33 mouse cellular contexts compared by ENCODE assay signal in genomic region chr13:101891473-101891872, GRCm38 (mm10).
"Had no signal": no experiment of that assay in that cellular context is flagged by ENCODE, and none has a peak within 500 bp of the region (broad histone marks: within the 10 kb centered on the region; RNA-seq: fewer than 3 reads in every experiment).

No protein-coding gene starts in this region.

- H3K9ac ChIP-seq: heart, embryonic 12.5 days; heart, embryonic 13.5 days; heart, embryonic 15.5 days; hindbrain, embryonic 12.5 days; hindbrain, embryonic 13.5 days; hindbrain, embryonic 14.5 days; hindbrain, embryonic 15.5 days; intestine, embryonic 15.5 days had no signal

- H3K9me3 ChIP-seq: heart, embryonic 10.5 days; heart, embryonic 12.5 days; heart, embryonic 13.5 days; heart, embryonic 15.5 days; hindbrain, embryonic 10.5 days; hindbrain, embryonic 12.5 days; hindbrain, embryonic 13.5 days; hindbrain, embryonic 15.5 days; intestine, embryonic 15.5 days had no signal

- H3K27me3 ChIP-seq: heart, embryonic 12.5 days; heart, embryonic 13.5 days; heart, embryonic 15.5 days; hindbrain, embryonic 12.5 days; hindbrain, embryonic 13.5 days; hindbrain, embryonic 15.5 days; intestine, embryonic 15.5 days had no signal

- H3K4me2 ChIP-seq: heart, embryonic 12.5 days; heart, embryonic 13.5 days; heart, embryonic 15.5 days; hindbrain, embryonic 12.5 days; hindbrain, embryonic 13.5 days; hindbrain, embryonic 14.5 days; hindbrain, embryonic 15.5 days; intestine, embryonic 15.5 days had no signal

- ATAC-seq: hindbrain, embryonic 16.5 days; hindbrain, postnatal 0 days; inflammation-experienced regulatory T-cells, adult 6 months; intestine, embryonic 15.5 days; intestine, postnatal 0 days had no signal

- H3K36me3 ChIP-seq: heart, embryonic 10.5 days; heart, embryonic 12.5 days; heart, embryonic 13.5 days; heart, embryonic 15.5 days; hindbrain, embryonic 10.5 days; hindbrain, embryonic 12.5 days; hindbrain, embryonic 13.5 days; hindbrain, embryonic 15.5 days; intestine, embryonic 15.5 days had no signal

- H3K4me1 ChIP-seq: heart, embryonic 10.5 days; heart, embryonic 13.5 days; heart, embryonic 15.5 days; hindbrain, embryonic 12.5 days; hindbrain, embryonic 13.5 days; hindbrain, embryonic 15.5 days; intestine, embryonic 15.5 days had no signal

- H3K4me3 ChIP-seq: heart, embryonic 10.5 days; heart, embryonic 12.5 days; heart, embryonic 13.5 days; heart, embryonic 15.5 days; hindbrain, embryonic 10.5 days; hindbrain, embryonic 12.5 days; hindbrain, embryonic 13.5 days; hindbrain, embryonic 15.5 days; intestine, embryonic 15.5 days; layer of hippocampus, adult 2 months; left cerebral cortex, adult 2 months had no signal

- DNase-seq: heart, postnatal 10 days; heart, postnatal 14 days; heart, postnatal 36 days; heart, postnatal 4 days; kidney, adult 11 months; kidney, adult 18-20 months; kidney, adult 2 months; kidney, adult 8-10 months; kidney, adult 9 months; kidney, postnatal 10 days; kidney, postnatal 14 days; kidney, postnatal 25 days; kidney, postnatal 36 days; kidney, postnatal 4 days; layer of hippocampus, adult 9-11 months; layer of hippocampus, postnatal 36 days had no signal

- H3K27ac ChIP-seq: heart, embryonic 10.5 days; heart, embryonic 13.5 days; heart, embryonic 15.5 days; hindbrain, embryonic 10.5 days; hindbrain, embryonic 12.5 days; hindbrain, embryonic 13.5 days; hindbrain, embryonic 14.5 days; hindbrain, embryonic 15.5 days; hindbrain, postnatal 0 days; intestine, embryonic 15.5 days; kidney, postnatal 0 days; layer of hippocampus, adult 2 months; left cerebral cortex, adult 2 months had no signal
